Mouse (Mus musculus): ENCODE results near the gene Pla2g1b.
A peak's percentile ranks its signal among the peaks of the same experiment; 100 is the strongest.

The Pla2g1b gene

DNA sequence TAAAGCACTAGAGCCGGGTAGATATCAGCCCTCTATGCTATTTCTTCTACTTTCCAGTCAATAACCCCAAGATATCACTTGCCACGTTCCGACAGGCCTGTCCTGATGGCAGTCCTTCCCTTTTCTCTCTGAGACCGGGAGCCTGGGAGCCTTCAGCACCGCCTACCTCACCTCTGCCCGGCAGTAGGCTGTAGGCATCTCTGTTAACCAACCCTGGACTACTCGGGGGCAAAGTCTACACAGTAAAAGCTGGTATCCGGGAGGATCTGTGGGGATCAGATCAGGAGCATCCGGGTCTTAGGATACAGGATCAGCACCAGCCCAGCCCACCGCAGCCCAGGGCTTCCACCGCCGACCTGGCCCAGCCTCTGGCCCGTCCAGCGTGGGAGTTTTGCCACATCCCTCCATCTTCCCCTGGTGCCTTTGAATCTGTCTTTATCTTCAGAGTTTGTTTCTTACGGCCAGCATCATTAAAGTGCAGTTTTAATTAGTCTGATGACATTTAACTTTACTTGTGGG, 57.0 kb downstream of the Pla2g1b start:
- DNase-seq (ENCODE audit: low spot score), result no peak

DNA sequence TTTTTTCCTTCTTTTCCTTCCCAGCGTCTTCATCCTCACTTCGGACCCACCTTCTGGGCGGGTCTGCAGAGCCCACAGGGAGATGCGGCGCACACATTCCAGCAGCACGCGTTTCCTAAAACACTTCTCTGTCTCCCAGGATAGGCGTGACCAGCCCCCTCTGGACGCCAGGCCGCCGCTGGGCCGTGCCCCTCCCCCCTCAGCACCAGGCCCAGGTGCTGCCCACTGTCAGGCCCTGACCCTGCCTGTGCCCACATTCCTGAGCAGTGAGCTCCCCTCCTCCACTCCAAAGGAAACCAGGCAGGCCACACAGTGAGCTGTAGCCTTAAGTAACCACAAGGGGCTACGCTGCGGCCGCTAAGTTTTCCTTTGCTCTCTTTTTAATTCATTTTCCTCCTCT, 57.9 kb downstream of the Pla2g1b start:
- peak; percentile 84 for DNase-seq (ENCODE audit: low spot score)

All from embryo, embryonic 10 days (tissue).